Mouse (Mus musculus) mouse trophoblast stem cell (cell line): ENCODE measurements around the gene Vezf1.

ENCODE experiments used
- in situ Hi-C, 2 experiments: fragments of 300-500 bp; cut with MseI, MboI; formaldehyde crosslinking; loops; 2 replicates in 1 of 2; 3 replicates in 1 of 2; pipeline ENCODE4 v1.15.1; 2025

Vezf1 gene

GRCm38 (mm10) chr11:88098021-88098729 lies 30.1 kb downstream of the Vezf1 start, which contains the start of gene Cuedc1:
Cuedc1 (plus strand) TSS chr11:88098058.
- in situ Hi-C loops: no loop called here

- in situ Hi-C loops: no loop called here
These were observed 30.9 kb downstream of the Vezf1 start for GRCm38 (mm10) chr11:88098787-88099598.

- in situ Hi-C loops: no loop called here
These were observed 31.5 kb downstream of the Vezf1 start for GRCm38 (mm10) chr11:88099599-88100023.

GRCm38 (mm10) chr11:88100170-88100569 lies 32.1 kb downstream of the Vezf1 start:
- in situ Hi-C loops: no loop called here

GRCm38 (mm10) chr11:88103214-88103941 lies 35.3 kb downstream of the Vezf1 start:
- in situ Hi-C loops: no loop called here

GRCm38 (mm10) chr11:88105494-88106291 lies 37.6 kb downstream of the Vezf1 start:
- in situ Hi-C loops: no loop called here

- in situ Hi-C loops: no loop called here
These were observed 38.1 kb downstream of the Vezf1 start for GRCm38 (mm10) chr11:88106292-88106554.

- in situ Hi-C loops: no loop called here
These were observed 39.3 kb downstream of the Vezf1 start for GRCm38 (mm10) chr11:88107365-88107764.

GRCm38 (mm10) chr11:88110031-88110594 lies 42.0 kb downstream of the Vezf1 start:
- in situ Hi-C loops: no loop called here

GRCm38 (mm10) chr11:88112078-88112477 lies 44.0 kb downstream of the Vezf1 start:
- in situ Hi-C loops: no loop called here

- in situ Hi-C loops: no loop called here
These were observed 44.7 kb downstream of the Vezf1 start for GRCm38 (mm10) chr11:88112677-88113333.

GRCm38 (mm10) chr11:88113543-88114271 lies 45.6 kb downstream of the Vezf1 start:
- in situ Hi-C loops: no loop called here

GRCm38 (mm10) chr11:88114871-88115301 lies 46.8 kb downstream of the Vezf1 start:
- in situ Hi-C loops: no loop called here

GRCm38 (mm10) chr11:88116568-88116967 lies 48.5 kb downstream of the Vezf1 start:
- in situ Hi-C loops: no loop called here

- in situ Hi-C loops: no loop called here
These were observed 49.4 kb downstream of the Vezf1 start for GRCm38 (mm10) chr11:88117356-88118090.

GRCm38 (mm10) chr11:88118091-88118440 lies 50.0 kb downstream of the Vezf1 start:
- in situ Hi-C loops: no loop called here

- in situ Hi-C loops: no loop called here
These were observed 51.0 kb downstream of the Vezf1 start for GRCm38 (mm10) chr11:88118817-88119642.

GRCm38 (mm10) chr11:88122545-88122944 lies 54.5 kb downstream of the Vezf1 start:
- in situ Hi-C loops: no loop called here
